Mouse (Mus musculus) C2C12 (cell line): ENCODE data around the gene Obscn.

Experiments used
- CTCF ChIP-seq: IDR thresholded peaks from one replicate; pipeline ENCODE4 v1.5.1; 2011; ENCODE audit not compliant: control insufficient read depth, insufficient read depth, insufficient read length
- MAX ChIP-seq: IDR thresholded peaks from one replicate; pipeline ENCODE4 v1.6.1; 2011; ENCODE audit warnings: mild to moderate bottlenecking, control low read depth
- MYOG ChIP-seq: IDR thresholded peaks from one replicate; pipeline ENCODE4 v1.6.1; 2011; ENCODE audit not compliant: control insufficient read depth, insufficient read length; ENCODE audit errors: extremely low read depth
- USF1 ChIP-seq: IDR thresholded peaks from one replicate; pipeline ENCODE4 v1.6.1; 2011; ENCODE audit warnings: low read depth, mild to moderate bottlenecking, control low read depth, moderate library complexity

DNA sequence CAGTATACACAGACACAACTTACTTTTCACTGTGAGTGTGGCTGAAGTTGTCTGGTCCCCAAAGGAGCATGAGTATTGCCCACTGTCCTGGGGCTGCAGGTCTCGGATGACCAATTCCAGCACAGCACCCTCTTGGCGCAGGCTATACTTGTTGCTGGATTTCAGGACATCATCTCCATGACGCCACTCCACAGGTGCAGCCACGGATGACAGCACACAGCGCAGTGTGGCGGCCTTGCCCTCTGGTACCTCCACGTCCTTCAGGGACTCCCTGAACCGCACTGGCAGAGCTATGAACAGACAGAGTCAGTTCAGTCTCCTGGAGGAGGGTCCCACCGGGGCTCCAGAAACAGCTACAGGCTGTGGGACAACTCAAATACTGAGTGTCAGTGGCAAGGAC lies 68.3 kb downstream of the Obscn start:
- TF ChIP-seq CTCF (no peak), USF1 (no peak), MYOG (no peak), MAX (no peak)
